Mouse (Mus musculus) C2C12 (cell line): ENCODE measurements at regions not wholly inside any gene's neighbourhood (a gene's known extent, or its start where the extent isn't known, plus 50 kb on each side); places are given as distances from the start of the nearest gene placed in this dataset.

ENCODE experiments used
- H3K27me3 ChIP-seq: one replicate; pipeline ENCODE4 v1.6.1; 2011; ENCODE audit not compliant: control insufficient read depth, insufficient read depth, insufficient read length
- H3K36me3 ChIP-seq: one replicate; pipeline ENCODE4 v1.6.1; 2011; ENCODE audit not compliant: control insufficient read depth, insufficient read depth
- H3K4me3 ChIP-seq: one replicate; pipeline ENCODE4 v1.5.1; 2011; ENCODE audit warnings: mild to moderate bottlenecking, control low read depth; ENCODE audit not compliant: poor library complexity, insufficient read depth, severe bottlenecking
- H3K79me2 ChIP-seq: one replicate; pipeline ENCODE4 v1.6.1; 2011; ENCODE audit not compliant: control insufficient read depth, insufficient read depth
- H3K79me3 ChIP-seq: one replicate; pipeline ENCODE4 v1.6.1; 2011; ENCODE audit warnings: low read depth, control low read depth
- H3ac ChIP-seq: one replicate; pipeline ENCODE3; 2011; ENCODE audit warnings: low read depth; ENCODE audit not compliant: control insufficient read depth, insufficient read length
- CEBPB ChIP-seq: IDR thresholded peaks from one replicate; pipeline ENCODE4 v1.6.1; 2011; ENCODE audit warnings: low read depth, mild to moderate bottlenecking, control low read depth, moderate library complexity
- CTCF ChIP-seq: IDR thresholded peaks from one replicate; pipeline ENCODE4 v1.5.1; 2011; ENCODE audit not compliant: control insufficient read depth, insufficient read depth, insufficient read length
- FOSL1 ChIP-seq: IDR thresholded peaks from one replicate; pipeline ENCODE4 v1.8.0; 2011; ENCODE audit warnings: mild to moderate bottlenecking, low read length; ENCODE audit not compliant: poor library complexity, insufficient read depth, severe bottlenecking
- MAX ChIP-seq: IDR thresholded peaks from one replicate; pipeline ENCODE4 v1.6.1; 2011; ENCODE audit warnings: mild to moderate bottlenecking, control low read depth
- MYOD1 ChIP-seq: IDR thresholded peaks from one replicate; pipeline ENCODE4 v1.6.1; 2011; ENCODE audit warnings: low read depth; ENCODE audit not compliant: control insufficient read depth, insufficient read length
- MYOG ChIP-seq: IDR thresholded peaks from one replicate; pipeline ENCODE4 v1.6.1; 2011; ENCODE audit not compliant: control insufficient read depth, insufficient read length; ENCODE audit errors: extremely low read depth
- USF1 ChIP-seq: IDR thresholded peaks from one replicate; pipeline ENCODE4 v1.6.1; 2011; ENCODE audit warnings: low read depth, mild to moderate bottlenecking, control low read depth, moderate library complexity

DNA sequence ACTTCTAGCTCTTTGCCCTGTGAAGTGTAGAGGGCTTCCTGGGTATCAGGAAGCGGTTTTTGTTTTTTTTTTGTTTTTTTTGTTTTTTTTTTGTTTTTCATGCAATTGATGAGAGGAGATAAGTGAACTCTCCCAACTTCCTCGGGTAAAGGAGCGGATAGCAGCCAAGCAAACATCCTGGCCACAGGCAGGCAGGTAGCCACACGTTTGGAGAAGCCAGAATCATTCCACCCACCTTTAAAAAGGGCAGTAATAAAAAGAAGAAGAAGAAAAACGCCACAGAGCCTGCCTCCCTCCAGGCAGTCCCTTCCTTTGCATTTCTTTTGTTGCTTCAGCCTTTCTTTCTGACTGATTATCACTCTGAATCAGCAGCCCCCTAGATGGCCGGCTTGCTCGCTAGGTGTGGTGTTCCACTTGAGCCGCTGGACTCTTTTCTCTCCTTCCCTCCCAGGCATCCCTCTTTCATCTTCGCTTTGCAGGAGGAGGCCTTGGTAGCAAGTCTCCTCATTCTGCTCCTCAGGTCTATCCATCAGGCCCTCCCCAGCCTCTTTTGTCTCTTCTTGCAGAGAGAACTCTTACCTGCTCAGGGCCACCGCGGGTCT, 323.9 kb upstream of the Gm765 start:
- no peak overlapping the region for H3K4me3 ChIP-seq
- no peak overlapping the region for H3ac ChIP-seq
- H3K79me2 ChIP-seq, result no peaks in the 10 kb centered on the region
- TF ChIP-seq MYOD1 (no peak), CTCF (no peak), MYOG (no peak), FOSL1 (no peak), CEBPB (no peak), USF1 (no peak), MAX (no peak)
- no peaks in the 10 kb centered on the region for H3K36me3 ChIP-seq
- H3K79me3 ChIP-seq, result no peaks in the 10 kb centered on the region
- H3K27me3 ChIP-seq, result no peaks in the 10 kb centered on the region

DNA sequence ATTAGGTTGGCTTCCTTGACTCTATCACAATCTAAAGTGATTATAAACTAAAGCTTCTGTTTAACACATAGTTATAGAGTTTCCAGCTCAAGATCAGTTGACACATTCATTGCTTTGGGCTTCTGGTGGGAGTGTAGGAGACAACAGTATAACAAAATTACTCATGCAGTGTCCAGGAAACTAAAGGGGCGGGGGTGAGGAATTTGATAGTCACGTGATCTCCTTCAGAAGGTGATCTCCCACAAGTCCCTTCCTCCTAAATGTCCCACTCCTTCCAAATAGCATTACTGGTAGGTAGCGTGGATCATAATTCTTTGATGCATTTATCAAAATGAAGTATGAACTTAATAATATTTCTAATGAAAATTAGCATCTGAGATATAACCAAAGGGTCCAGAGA, 309.3 kb upstream of the Gm765 start:
- Histone ChIP-seq H3ac (no peak overlapping the region), H3K27me3 (no peaks in the 10 kb centered on the region), H3K79me2 (no peaks in the 10 kb centered on the region), H3K79me3 (no peaks in the 10 kb centered on the region), H3K36me3 (no peaks in the 10 kb centered on the region), H3K4me3 (no peak overlapping the region)
- TF ChIP-seq FOSL1 (no peak), MYOG (no peak), CTCF (no peak), USF1 (no peak), MAX (no peak), CEBPB (no peak), MYOD1 (no peak)

DNA sequence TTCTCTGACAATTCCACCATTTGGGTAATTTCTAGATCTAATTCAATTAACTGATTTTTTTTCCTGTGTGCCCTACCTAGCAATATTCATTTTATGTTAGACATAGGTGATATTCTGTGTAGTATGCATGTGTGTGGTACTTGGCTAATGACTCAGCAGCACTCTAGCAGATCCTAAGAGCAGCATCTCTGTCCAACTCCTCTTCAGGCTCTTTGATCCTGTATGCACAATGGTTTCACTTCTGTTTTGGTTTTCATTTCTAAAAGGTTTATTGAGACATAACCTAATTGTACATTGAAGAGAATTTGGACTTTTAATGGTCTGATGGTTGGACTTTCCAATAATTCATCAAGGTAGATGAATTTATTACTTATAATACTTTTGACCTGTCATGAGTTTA, 308.8 kb upstream of the Gm765 start:
- Histone ChIP-seq H3K36me3 (no peaks in the 10 kb centered on the region), H3K79me2 (no peaks in the 10 kb centered on the region), H3ac (no peak overlapping the region), H3K79me3 (no peaks in the 10 kb centered on the region), H3K4me3 (no peak overlapping the region), H3K27me3 (no peaks in the 10 kb centered on the region)
- TF ChIP-seq MYOG (no peak), MAX (no peak), CTCF (no peak), CEBPB (no peak), USF1 (no peak), FOSL1 (no peak), MYOD1 (no peak)

DNA sequence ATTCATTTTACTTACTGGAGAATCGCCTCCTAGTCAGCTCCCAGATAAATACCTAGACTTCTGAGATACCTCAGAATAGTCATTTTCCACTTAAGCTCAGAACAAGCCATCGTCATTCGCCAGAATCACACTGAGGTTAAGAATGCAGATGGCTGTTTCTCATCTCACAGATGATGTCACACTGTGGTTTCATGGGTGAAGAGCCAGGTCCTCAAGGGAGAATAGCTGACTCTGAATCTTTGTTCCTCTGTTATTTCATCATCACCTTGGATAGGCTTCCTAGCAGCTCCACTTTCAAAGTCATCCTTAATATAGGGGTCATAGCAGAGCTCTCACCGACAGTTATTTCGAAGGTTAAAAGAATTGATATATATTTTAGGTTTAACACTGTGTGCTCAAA, 297.8 kb upstream of the Gm765 start:
- no peak overlapping the region for H3K4me3 ChIP-seq
- TF ChIP-seq FOSL1 (no peak), MYOG (no peak), USF1 (no peak), CEBPB (peak; percentile 66), MYOD1 (peak; percentile 11), MAX (no peak), CTCF (no peak)
- H3K36me3 ChIP-seq, result no peaks in the 10 kb centered on the region
- no peaks in the 10 kb centered on the region for H3K79me3 ChIP-seq
- H3K79me2 ChIP-seq, result no peaks in the 10 kb centered on the region
- H3K27me3 ChIP-seq, result no peaks in the 10 kb centered on the region
- H3ac ChIP-seq, result no peak overlapping the region

DNA sequence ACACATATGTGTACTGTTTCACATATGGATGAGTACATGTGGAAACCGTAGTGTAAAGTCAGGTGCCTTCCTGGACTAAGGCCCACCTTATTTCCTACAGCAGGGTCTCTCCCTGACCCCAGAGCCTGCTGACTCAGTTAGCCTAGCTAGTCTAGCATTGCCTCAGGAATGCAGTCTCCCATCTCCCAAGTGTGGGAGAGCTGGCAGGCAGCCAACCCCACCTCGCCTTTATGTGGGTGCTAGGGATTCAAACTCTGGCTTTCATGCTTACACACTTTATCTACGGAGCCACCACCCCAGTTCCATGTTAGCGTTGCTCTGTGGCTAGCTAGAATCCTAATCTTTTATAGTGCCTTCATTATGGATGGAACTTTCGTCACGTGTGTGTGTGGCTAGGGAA, 293.3 kb upstream of the Gm765 start:
- Histone ChIP-seq H3K79me2 (no peaks in the 10 kb centered on the region), H3K36me3 (no peaks in the 10 kb centered on the region), H3K79me3 (no peaks in the 10 kb centered on the region), H3ac (no peak overlapping the region), H3K4me3 (no peak overlapping the region), H3K27me3 (no peaks in the 10 kb centered on the region)
- TF ChIP-seq MYOG (no peak), CTCF (no peak), MAX (no peak), CEBPB (no peak), FOSL1 (no peak), USF1 (no peak), MYOD1 (no peak)
